Mouse (Mus musculus): ENCODE data around the gene Ptch1. TPM values are rescaled to one million over a fixed set of nuclear protein-coding genes. Genes with fewer than 3 reads are reported as not detected.
A peak's percentile ranks its signal among the peaks of the same experiment; 100 is the strongest.

Gene Ptch1
- polyA plus RNA-seq, 1 experiment, result 63.6 TPM

DNA sequence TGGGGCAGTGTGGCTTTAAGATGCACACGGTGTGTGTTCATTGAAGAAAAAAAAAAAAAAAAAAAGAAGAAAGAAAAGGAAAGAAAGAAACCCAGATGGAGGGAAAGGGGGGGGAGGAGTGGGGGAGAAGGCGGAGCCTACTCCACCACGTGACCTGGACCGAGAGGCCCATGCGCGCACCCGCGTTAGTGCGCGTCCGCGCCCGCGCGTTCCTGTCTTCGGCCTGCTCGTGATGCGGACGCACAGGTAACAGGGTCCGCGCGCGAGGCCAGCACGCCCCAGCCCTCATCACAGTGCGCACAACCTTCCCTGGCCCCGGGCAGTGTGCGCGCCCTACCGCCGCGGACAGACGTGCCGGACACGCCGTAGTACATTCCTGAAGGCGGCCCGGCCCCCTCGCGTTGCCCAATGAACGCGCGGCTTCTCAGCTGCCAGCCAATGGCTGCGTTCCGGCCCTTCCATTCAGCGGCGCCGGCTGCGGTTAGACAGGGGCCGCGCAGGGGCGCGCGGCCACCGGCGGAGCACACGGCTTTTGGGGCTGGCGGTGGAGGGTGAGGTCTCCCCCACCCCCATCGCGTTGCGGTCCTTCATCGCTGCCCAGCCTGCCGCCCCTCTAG, 5.6 kb downstream of the Ptch1 start:
- under 1% methylated on average over 61 of the region's 62 CpGs for WGBS
- TF ChIP-seq POLR2A (IDR thresholded peaks at IDR 0.05; ENCODE audit: borderline replicate concordance, insufficient read depth, low read length) (peak; percentile 58; the same call in 1 of the 2 replicates), CTCF (IDR thresholded peaks at IDR 0.05; ENCODE audit: borderline replicate concordance, insufficient read depth, low read depth, low read length) (no peak)
- peak overlapping the region; percentile 47; the same call in 1 of the 2 replicates for H3K27ac ChIP-seq (ENCODE audit: insufficient read depth, low read length)
- DNase-seq, result peak; percentile 97 to 98
- H3K4me3 ChIP-seq (replicated peaks; ENCODE audit: insufficient read depth, low read depth, low read length), result peak overlapping the region; percentile 60
- no peaks in the 10 kb centered on the region for H3K4me1 ChIP-seq (ENCODE audit: control insufficient read depth, insufficient read depth, low read length)
- H3K27me3 ChIP-seq (ENCODE audit: control insufficient read depth, insufficient read depth, low read length), result no peaks in the 10 kb centered on the region

DNA sequence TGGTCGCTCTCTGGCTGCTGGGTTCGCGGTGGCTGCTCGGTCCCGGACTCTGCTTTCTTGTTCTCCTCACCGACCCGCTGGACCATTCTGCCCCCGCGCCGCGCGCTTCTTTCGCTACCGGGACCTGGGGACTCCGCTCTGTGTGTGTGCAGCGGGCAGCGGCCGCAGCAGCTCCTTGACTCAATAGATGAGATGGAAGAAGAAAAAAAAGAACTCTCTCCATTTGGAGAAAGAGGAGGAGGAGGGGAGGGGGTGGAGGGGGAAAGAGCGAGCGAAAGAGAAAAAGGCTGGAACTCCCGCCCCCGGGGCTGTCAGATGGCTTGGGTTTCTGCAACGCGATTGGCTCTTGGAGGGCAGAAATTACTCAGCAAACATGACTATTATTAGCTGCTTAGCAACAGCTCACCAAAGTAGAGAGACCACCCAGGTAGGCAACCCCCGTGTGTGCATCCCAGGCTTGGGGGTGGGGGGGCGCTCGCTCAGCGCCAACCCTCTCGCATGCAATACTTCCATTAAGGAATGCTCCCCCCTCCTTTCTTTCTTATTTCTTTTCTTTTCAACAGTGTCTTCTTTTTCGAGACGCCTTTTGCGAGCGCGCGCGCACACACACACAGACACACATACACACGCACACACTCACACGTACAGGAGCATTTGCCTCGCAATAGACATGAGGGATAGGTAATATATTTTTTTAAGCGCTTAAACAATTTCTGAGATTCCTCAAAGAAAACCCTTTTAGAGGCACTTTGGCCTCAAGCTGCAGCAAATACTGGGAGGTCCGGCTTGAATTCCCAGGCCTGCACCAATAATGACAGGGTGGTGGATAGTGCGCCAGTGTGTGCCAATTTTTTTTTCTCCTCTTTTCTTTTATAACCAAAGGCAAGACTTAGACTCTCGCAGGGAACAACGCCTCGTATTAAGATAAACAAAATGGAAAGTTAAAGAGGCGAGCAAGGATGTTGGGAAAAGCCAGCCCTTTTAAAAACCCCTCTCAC, 7.1 kb downstream of the Ptch1 start:
- Histone ChIP-seq H3K27me3 (ENCODE audit: control insufficient read depth, insufficient read depth, low read length) (no peaks in the 10 kb centered on the region), H3K4me1 (ENCODE audit: control insufficient read depth, insufficient read depth, low read length) (no peaks in the 10 kb centered on the region), H3K27ac (ENCODE audit: insufficient read depth, low read length) (peak overlapping the region; percentile 98), H3K4me3 (replicated peaks; ENCODE audit: insufficient read depth, low read depth, low read length) (peak overlapping the region; percentile 73)
- WGBS, result 1% methylated on average over 46 of the region's 46 CpGs
- DNase-seq, result peak; percentile 87 to 94
- TF ChIP-seq CTCF (IDR thresholded peaks at IDR 0.05; ENCODE audit: borderline replicate concordance, insufficient read depth, low read depth, low read length) (no peak), POLR2A (IDR thresholded peaks at IDR 0.05; ENCODE audit: borderline replicate concordance, insufficient read depth, low read length) (peak; percentile 47; the same call in 1 of the 2 replicates)

DNA sequence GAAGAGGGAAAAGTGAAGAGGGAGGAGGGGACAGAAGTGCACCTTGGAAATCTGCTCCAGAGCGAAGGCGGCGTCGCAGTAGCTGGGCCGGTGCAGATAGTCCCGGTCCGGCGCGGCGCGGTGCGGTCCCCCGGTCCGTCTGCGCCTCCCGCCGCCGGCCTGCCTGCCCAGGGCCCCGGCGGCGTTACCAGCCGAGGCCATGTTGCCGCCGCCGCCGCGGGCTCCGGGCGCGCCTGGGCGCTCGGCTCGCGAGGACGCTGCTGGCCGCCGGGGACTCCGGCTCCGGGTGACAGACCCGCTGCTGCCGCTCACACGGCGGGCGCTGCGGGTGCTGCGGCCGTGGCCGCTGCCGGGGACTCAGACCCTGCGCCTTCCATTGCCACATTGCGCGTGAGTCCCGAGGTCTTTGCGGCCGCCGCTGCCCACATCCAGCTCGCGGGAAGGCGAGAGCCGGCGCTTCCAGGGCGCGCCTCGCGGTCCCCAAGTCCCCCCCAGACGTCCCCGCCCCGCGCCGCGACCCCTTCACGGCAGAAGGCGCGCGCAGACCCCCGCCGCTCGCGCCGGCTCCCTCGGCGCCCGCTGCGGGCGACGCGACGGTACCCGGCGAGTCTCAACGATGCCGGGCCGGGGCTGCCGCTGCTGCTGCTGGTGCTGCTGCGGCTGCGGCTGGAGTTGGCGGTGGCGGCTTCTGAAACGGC, 7.9 kb downstream of the Ptch1 start:
- H3K27ac ChIP-seq (ENCODE audit: insufficient read depth, low read length), result peak overlapping the region; percentile 98
- no peaks in the 10 kb centered on the region for H3K27me3 ChIP-seq (ENCODE audit: control insufficient read depth, insufficient read depth, low read length)
- WGBS, result under 1% methylated on average over 79 of the region's 99 CpGs
- DNase-seq, result peak in 1 of 2 experiments; percentile 75
- no peak for TF ChIP-seq CTCF (IDR thresholded peaks at IDR 0.05; ENCODE audit: borderline replicate concordance, insufficient read depth, low read depth, low read length)
- no peak for TF ChIP-seq POLR2A (IDR thresholded peaks at IDR 0.05; ENCODE audit: borderline replicate concordance, insufficient read depth, low read length)
- peak overlapping the region; percentile 73 for H3K4me3 ChIP-seq (replicated peaks; ENCODE audit: insufficient read depth, low read depth, low read length)
- peaks cover 4% of the 10 kb centered on the region; the same call in 1 of the 2 replicates for H3K4me1 ChIP-seq (ENCODE audit: control insufficient read depth, insufficient read depth, low read length)

DNA sequence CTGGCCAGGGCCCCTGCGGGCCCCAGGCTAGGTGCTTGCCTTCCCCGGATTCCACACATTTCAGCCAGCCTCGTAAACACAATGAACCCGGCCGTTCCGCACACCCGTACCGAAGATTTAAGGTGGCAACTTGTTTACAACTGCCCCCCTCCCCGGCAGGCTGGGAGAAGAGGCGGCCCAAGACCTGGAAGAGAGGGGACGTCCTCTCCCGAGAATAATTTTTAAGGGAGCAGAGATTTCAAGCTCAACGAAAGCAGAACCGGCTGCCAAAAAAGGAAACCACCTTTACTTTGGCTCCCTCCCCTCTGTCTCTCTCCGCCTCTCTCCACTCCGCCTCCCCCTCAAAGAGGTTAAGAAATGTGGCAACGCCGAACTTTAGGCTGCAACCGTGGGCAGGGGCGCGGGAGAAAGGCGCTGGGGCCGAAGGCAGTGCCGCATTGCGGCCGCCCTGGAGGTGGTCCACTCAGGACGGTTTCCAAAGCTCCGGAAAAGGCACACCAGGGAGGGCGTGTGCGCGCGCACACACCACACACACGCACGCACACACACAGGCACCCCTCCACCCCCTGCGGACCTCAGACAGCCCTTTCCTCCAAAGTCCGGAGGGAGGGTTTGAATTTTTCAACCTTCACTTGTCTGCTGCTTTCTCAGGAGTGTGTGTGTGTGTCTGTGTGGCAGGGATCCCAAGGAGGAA, 8.6 kb downstream of the Ptch1 start:
- H3K4me3 ChIP-seq (replicated peaks; ENCODE audit: insufficient read depth, low read depth, low read length), result peak overlapping the region; percentile 73
- WGBS, result under 1% methylated on average over 36 of the region's 36 CpGs
- peaks cover 8% of the 10 kb centered on the region; the same call in 1 of the 2 replicates for H3K4me1 ChIP-seq (ENCODE audit: control insufficient read depth, insufficient read depth, low read length)
- H3K27ac ChIP-seq (ENCODE audit: insufficient read depth, low read length), result peak overlapping the region; percentile 98
- peak; percentile 80 to 84 for DNase-seq
- H3K27me3 ChIP-seq (ENCODE audit: control insufficient read depth, insufficient read depth, low read length), result no peaks in the 10 kb centered on the region
- TF ChIP-seq POLR2A (IDR thresholded peaks at IDR 0.05; ENCODE audit: borderline replicate concordance, insufficient read depth, low read length) (peak; percentile 45), CTCF (IDR thresholded peaks at IDR 0.05; ENCODE audit: borderline replicate concordance, insufficient read depth, low read depth, low read length) (no peak)

DNA sequence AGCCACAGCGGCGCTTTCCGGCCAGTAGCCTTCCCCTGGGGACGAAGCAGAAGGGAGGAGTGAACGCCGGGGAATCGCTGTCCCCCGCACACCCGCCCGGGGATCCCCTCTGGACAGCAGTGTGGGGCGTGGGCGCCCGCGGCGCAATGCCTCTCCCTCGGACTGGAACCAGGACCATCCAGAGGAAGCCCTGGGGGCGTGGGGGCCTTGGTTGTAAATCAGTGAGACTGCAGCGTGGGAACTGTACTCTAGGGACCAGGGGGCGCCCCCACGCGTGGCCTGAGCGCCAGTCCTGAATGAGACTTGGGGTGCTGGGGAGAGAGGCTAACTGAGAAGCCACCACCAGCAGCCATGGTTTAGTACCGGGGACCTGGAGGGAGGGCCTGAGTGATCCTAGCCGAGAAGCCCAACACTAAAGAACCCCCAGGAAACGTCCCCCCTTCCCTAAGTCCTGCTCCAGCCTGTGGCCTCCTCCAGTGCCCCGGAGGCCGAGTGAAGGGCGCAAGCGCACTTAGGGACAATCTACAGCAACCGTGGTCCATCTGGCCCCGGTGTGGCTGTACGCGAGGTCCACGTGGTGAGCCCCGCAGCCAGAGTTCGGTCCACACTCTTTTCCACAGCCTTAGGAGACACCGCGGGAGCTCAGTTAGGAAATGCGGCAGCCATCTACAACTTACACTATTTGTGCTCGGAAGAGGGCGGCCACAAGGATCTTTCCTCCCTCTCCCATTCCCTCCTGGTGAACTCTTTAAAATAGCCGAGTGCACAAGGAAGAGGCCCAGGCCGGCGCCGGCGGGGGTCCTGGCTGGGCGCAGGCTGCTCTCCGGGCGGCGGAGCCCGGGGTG, 9.4 kb downstream of the Ptch1 start:
- TF ChIP-seq CTCF (IDR thresholded peaks at IDR 0.05; ENCODE audit: borderline replicate concordance, insufficient read depth, low read depth, low read length) (no peak), POLR2A (IDR thresholded peaks at IDR 0.05; ENCODE audit: borderline replicate concordance, insufficient read depth, low read length) (no peak)
- H3K4me3 ChIP-seq (replicated peaks; ENCODE audit: insufficient read depth, low read depth, low read length), result peak overlapping the region; percentile 73
- H3K4me1 ChIP-seq (ENCODE audit: control insufficient read depth, insufficient read depth, low read length), result peaks cover 13% of the 10 kb centered on the region
- peak overlapping the region; percentile 98 for H3K27ac ChIP-seq (ENCODE audit: insufficient read depth, low read length)
- under 1% methylated on average over 51 of the region's 51 CpGs for WGBS
- DNase-seq, result peak; percentile 69 to 73
- no peaks in the 10 kb centered on the region for H3K27me3 ChIP-seq (ENCODE audit: control insufficient read depth, insufficient read depth, low read length)

DNA sequence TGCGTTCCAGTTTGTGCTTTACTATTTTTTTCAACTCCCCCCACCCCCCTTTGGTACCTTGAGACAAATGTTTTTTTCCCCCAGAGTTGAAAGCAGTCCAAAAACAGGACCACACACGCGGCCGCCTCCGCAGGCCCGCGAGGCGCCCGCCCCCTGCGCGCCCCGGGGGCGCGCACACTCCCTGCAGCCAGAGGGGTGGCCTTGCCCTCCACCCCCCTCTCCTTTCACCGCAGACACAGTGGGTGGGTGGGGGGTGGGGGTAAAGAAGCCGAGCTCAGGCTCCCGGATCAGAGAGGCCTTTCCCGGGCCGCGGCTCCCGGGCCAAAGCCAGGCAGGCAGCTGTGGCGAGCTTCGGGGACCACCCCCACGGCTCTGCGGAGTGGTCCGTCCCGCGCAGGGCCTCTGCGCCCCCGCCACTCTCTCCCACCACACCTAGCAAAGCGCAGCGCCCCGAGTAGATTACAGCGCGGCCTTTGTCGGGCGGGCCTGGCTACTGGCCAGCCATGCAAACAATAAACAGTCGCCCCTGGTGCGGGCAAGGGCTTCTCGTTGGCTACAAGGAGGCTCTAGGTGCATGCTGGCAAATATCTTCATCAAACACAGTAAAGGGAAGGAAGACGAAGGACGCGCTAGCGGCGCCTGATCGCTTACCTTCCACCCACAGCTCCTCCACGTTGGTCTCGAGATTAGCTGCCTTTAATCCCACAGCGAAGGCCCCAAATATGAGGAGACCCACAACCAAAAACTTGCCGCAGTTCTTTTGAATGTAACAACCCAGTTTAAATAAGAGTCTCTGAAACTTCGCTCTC, 10.2 kb downstream of the Ptch1 start:
- TF ChIP-seq POLR2A (IDR thresholded peaks at IDR 0.05; ENCODE audit: borderline replicate concordance, insufficient read depth, low read length) (peak; percentile 38; the same call in 1 of the 2 replicates), CTCF (IDR thresholded peaks at IDR 0.05; ENCODE audit: borderline replicate concordance, insufficient read depth, low read depth, low read length) (no peak)
- H3K27me3 ChIP-seq (ENCODE audit: control insufficient read depth, insufficient read depth, low read length), result no peaks in the 10 kb centered on the region
- peaks cover 21% of the 10 kb centered on the region for H3K4me1 ChIP-seq (ENCODE audit: control insufficient read depth, insufficient read depth, low read length)
- H3K27ac ChIP-seq (ENCODE audit: insufficient read depth, low read length), result peak overlapping the region; percentile 98
- under 1% methylated on average over 51 of the region's 51 CpGs for WGBS
- DNase-seq, result peak; percentile 71 to 80
- peak overlapping the region; percentile 73 for H3K4me3 ChIP-seq (replicated peaks; ENCODE audit: insufficient read depth, low read depth, low read length)
